ENCODE assay signal across 32 mouse cellular contexts in genomic region chr16:38407584-38407983, GRCm38 (mm10). TPM values are rescaled to one million over a fixed set of nuclear protein-coding genes. Genes with fewer than 3 reads are reported as not detected.
DNase-seq lines count a peak whose midpoint lies in the region; ATAC-seq and TF ChIP-seq lines count a peak whose summit lies in the region.
"Had no signal": no experiment of that assay in that cellular context is flagged by ENCODE, and none has a peak within 500 bp of the region (broad histone marks: within the 10 kb centered on the region; RNA-seq: fewer than 3 reads in every experiment).

No protein-coding gene starts in this region.

- ATAC-seq in hindbrain, embryonic 11.5 days (ENCODE audit: low FRiP score), result no peak
- ATAC-seq: activated CD4-positive, CD25-positive, alpha-beta regulatory T cell, adult 4 months; forebrain, postnatal 0 days; hindbrain, postnatal 0 days; lung, postnatal 0 days; midbrain, embryonic 13.5 days; Patski had no signal

- DNase-seq in testis, postnatal 10 days (ENCODE audit: low spot score), result no peak
- DNase-seq in WW6 (ENCODE audit: low read depth, low spot score), result peak; percentile 55
- no peak for DNase-seq in kidney, postnatal 14 days
- no peak for DNase-seq in kidney, adult 18-20 months
- no peak for DNase-seq in hindbrain, embryonic 11.5 days (ENCODE audit: low spot score)
- no peak for DNase-seq in hindbrain, embryonic 10.5 days (ENCODE audit: low spot score)
- DNase-seq: adrenal gland, adult 2 months; adrenal gland, postnatal 36 days; cerebellum, adult 18-20 months; cerebellum, postnatal 10 days; forebrain, postnatal 0 days; heart, adult 2 months; heart, postnatal 10 days; kidney, adult 9 months; kidney, postnatal 10 days; left cerebral cortex, postnatal 4 days; liver, postnatal 0 days; right cerebral cortex, postnatal 14 days; thymus, postnatal 14 days had no signal

- peak overlapping the region; percentile 48 for H3K4me3 ChIP-seq in testis, adult 2 months (ENCODE audit: control insufficient read depth, low read depth, low read length)
- H3K4me3 ChIP-seq in E14TG2a.4 (replicated peaks; ENCODE audit: low read length), result peak overlapping the region; percentile 5; the same call in 1 of the 2 replicates
- H3K4me3 ChIP-seq in hindbrain, embryonic 11.5 days (ENCODE audit: low read depth, low read length), result no peak overlapping the region
- H3K4me3 ChIP-seq in hindbrain, embryonic 10.5 days, result no peak overlapping the region
- H3K4me3 ChIP-seq: embryonic facial prominence, embryonic 15.5 days; forebrain, embryonic 12.5 days; heart, adult 2 months; heart, embryonic 13.5 days; hindbrain, embryonic 12.5 days; liver, embryonic 12.5 days; midbrain, embryonic 13.5 days had no signal

- H3K4me2 ChIP-seq in hindbrain, embryonic 11.5 days (replicated peaks; ENCODE audit: low read depth, low read length), result no peak overlapping the region
- H3K4me2 ChIP-seq: embryonic facial prominence, embryonic 15.5 days; forebrain, embryonic 12.5 days; heart, embryonic 13.5 days; hindbrain, embryonic 12.5 days; liver, embryonic 12.5 days; midbrain, embryonic 13.5 days had no signal

- H3K9ac ChIP-seq in hindbrain, embryonic 11.5 days (ENCODE audit: low read depth, low read length), result no peak overlapping the region
- H3K9ac ChIP-seq: embryonic facial prominence, embryonic 15.5 days; forebrain, embryonic 12.5 days; forebrain, postnatal 0 days; heart, embryonic 13.5 days; hindbrain, embryonic 12.5 days; liver, embryonic 12.5 days; liver, postnatal 0 days; midbrain, embryonic 13.5 days had no signal

- no peak overlapping the region for H3K27ac ChIP-seq in testis, adult 2 months (ENCODE audit: control insufficient read depth, insufficient read depth, low read depth, low read length)
- no peak overlapping the region for H3K27ac ChIP-seq in hindbrain, embryonic 11.5 days (ENCODE audit: low read depth, low read length)
- H3K27ac ChIP-seq in hindbrain, embryonic 10.5 days, result no peak overlapping the region
- H3K27ac ChIP-seq: embryonic facial prominence, embryonic 15.5 days; forebrain, embryonic 12.5 days; heart, adult 2 months; heart, embryonic 13.5 days; hindbrain, embryonic 12.5 days; hindbrain, postnatal 0 days; liver, embryonic 12.5 days; macrophage; midbrain, embryonic 13.5 days had no signal

- whole genome bisulfite sequencing in hindbrain, embryonic 11.5 days, result 37% methylated on average over 5 of the region's 5 CpGs
- WGBS in hindbrain, embryonic 10.5 days, result 44% methylated on average over 5 of the region's 5 CpGs

- H3K27me3 ChIP-seq in testis, adult 2 months (ENCODE audit: control insufficient read depth, insufficient read depth, low read length), result no peaks in the 10 kb centered on the region
- no peaks in the 10 kb centered on the region for H3K27me3 ChIP-seq in E14TG2a.4 (ENCODE audit: insufficient read depth, low read length)
- H3K27me3 ChIP-seq in hindbrain, embryonic 11.5 days (ENCODE audit: control insufficient read depth, insufficient read depth, low read length), result no peaks in the 10 kb centered on the region
- no peaks in the 10 kb centered on the region for H3K27me3 ChIP-seq in hindbrain, embryonic 10.5 days (ENCODE audit: insufficient read depth, poor library complexity, severe bottlenecking)
- H3K27me3 ChIP-seq: embryonic facial prominence, embryonic 15.5 days; forebrain, embryonic 12.5 days; heart, embryonic 13.5 days; hindbrain, embryonic 12.5 days; midbrain, embryonic 13.5 days; Patski had no signal

- TF ChIP-seq POLR2A in testis, adult 2 months (IDR thresholded peaks at IDR 0.05; ENCODE audit: control insufficient read depth, low read depth, low read length), result no peak; the same call in 1 of the 2 replicates

- no peaks in the 10 kb centered on the region for H3K36me3 ChIP-seq in testis, adult 2 months (ENCODE audit: control insufficient read depth, insufficient read depth, low read length)
- no peaks in the 10 kb centered on the region for H3K36me3 ChIP-seq in E14TG2a.4 (ENCODE audit: insufficient read depth, low read length)
- H3K36me3 ChIP-seq in hindbrain, embryonic 11.5 days (ENCODE audit: control insufficient read depth, insufficient read depth, low read length), result no peaks in the 10 kb centered on the region
- no peaks in the 10 kb centered on the region for H3K36me3 ChIP-seq in hindbrain, embryonic 10.5 days
- H3K36me3 ChIP-seq: embryonic facial prominence, embryonic 15.5 days; forebrain, embryonic 12.5 days; heart, embryonic 13.5 days; hindbrain, embryonic 12.5 days; liver, embryonic 12.5 days; midbrain, embryonic 13.5 days had no signal

- H3K4me1 ChIP-seq in testis, adult 2 months (ENCODE audit: control insufficient read depth, insufficient read depth, low read length), result no peaks in the 10 kb centered on the region
- H3K4me1 ChIP-seq in E14TG2a.4 (replicated peaks; ENCODE audit: low read depth, low read length), result peaks cover 40% of the 10 kb centered on the region
- H3K4me1 ChIP-seq in hindbrain, embryonic 11.5 days (replicated peaks; ENCODE audit: control insufficient read depth, insufficient read depth, low read length), result no peaks in the 10 kb centered on the region
- 0 out of 2 replicates have a peak, but pooled peaks cover 8% of the 10 kb centered on the region for H3K4me1 ChIP-seq in hindbrain, embryonic 10.5 days (replicated peaks)
- H3K4me1 ChIP-seq: embryonic facial prominence, embryonic 15.5 days; hindbrain, embryonic 12.5 days; midbrain, embryonic 13.5 days had no signal

- no peak for TF ChIP-seq CTCF in testis, adult 2 months (IDR thresholded peaks at IDR 0.05; ENCODE audit: control insufficient read depth, insufficient read depth, insufficient replicate concordance, low read depth, low read length)
- TF ChIP-seq CTCF in E14TG2a.4 (conservative IDR thresholded peaks at IDR 0.05; ENCODE audit: low read length), result no peak

- no peaks in the 10 kb centered on the region for H3K9me3 ChIP-seq in E14TG2a.4 (ENCODE audit: low read length)
- H3K9me3 ChIP-seq in hindbrain, embryonic 11.5 days (ENCODE audit: control insufficient read depth, low read length), result no peaks in the 10 kb centered on the region
- no peaks in the 10 kb centered on the region for H3K9me3 ChIP-seq in hindbrain, embryonic 10.5 days
- H3K9me3 ChIP-seq: embryonic facial prominence, embryonic 15.5 days; forebrain, embryonic 12.5 days; heart, embryonic 13.5 days; hindbrain, embryonic 12.5 days; liver, embryonic 12.5 days; midbrain, embryonic 13.5 days had no signal

RNA-seq across cellular contexts. Expression of gene Pla1a, which starts 25.4 kb away (rescaled TPM):
- polyA plus RNA-seq in testis, adult 2 months (2012; rRNA removed), result 3.7 and 4.7 TPM in 2 replicates
- polyA plus RNA-seq in hindbrain, embryonic 11.5 days (2014; fragmentation: Nextera tagmentation; extraction: Ambion mirVana), result 0.14 and 0.28 TPM in 2 replicates
- 0.10 and 0.27 TPM in 2 replicates for polyA plus RNA-seq in hindbrain, embryonic 10.5 days (2016; fragmentation: Nextera tagmentation; extraction: Ambion mirVana)
- polyA plus RNA-seq: activated CD4-positive, CD25-positive, alpha-beta regulatory T cell, adult 4 months; macrophage had no signal

RNA-seq across cellular contexts. Expression of gene Adprh, which starts 44.9 kb away (rescaled TPM):
- 19.2 and 21.7 TPM in 2 replicates for polyA plus RNA-seq in testis, adult 2 months (2012; rRNA removed)
- polyA plus RNA-seq in hindbrain, embryonic 11.5 days (2014; fragmentation: Nextera tagmentation; extraction: Ambion mirVana), result 116 and 125 TPM in 2 replicates
- 143 and 164 TPM in 2 replicates for polyA plus RNA-seq in hindbrain, embryonic 10.5 days (2016; fragmentation: Nextera tagmentation; extraction: Ambion mirVana)

RNA-seq across cellular contexts. Expression of gene Popdc2, which starts 45.6 kb away (rescaled TPM):
- polyA plus RNA-seq in testis, adult 2 months (2012; rRNA removed), result 1.4 and 2.0 TPM in 2 replicates
- polyA plus RNA-seq in hindbrain, embryonic 11.5 days (2014; fragmentation: Nextera tagmentation; extraction: Ambion mirVana), result 0.89 and 1.0 TPM in 2 replicates
- polyA plus RNA-seq in hindbrain, embryonic 10.5 days (2016; fragmentation: Nextera tagmentation; extraction: Ambion mirVana), result 0.68 and 1.6 TPM in 2 replicates
- polyA plus RNA-seq: macrophage had no signal

RNA-seq across cellular contexts. Expression of gene Cd80, which starts 47.8 kb away (rescaled TPM):
- polyA plus RNA-seq in testis, adult 2 months (2012; rRNA removed), result 0.08 and 0.10 TPM in 2 replicates
- polyA plus RNA-seq in hindbrain, embryonic 11.5 days (2014; fragmentation: Nextera tagmentation; extraction: Ambion mirVana), result 0.33 and 0.73 TPM in 2 replicates
- 0.41 and 0.52 TPM in 2 replicates for polyA plus RNA-seq in hindbrain, embryonic 10.5 days (2016; fragmentation: Nextera tagmentation; extraction: Ambion mirVana)
- polyA plus RNA-seq: adrenal gland, adult 2 months had no signal

Comparison
In these comparisons a context has a peak if more than half of its experiments do, and no peak if none do; other contexts are left out.
1. H3K4me3 ChIP-seq: peak in testis, adult 2 months (single experiment) and E14TG2a.4 (single experiment); none in hindbrain, embryonic 11.5 days (single experiment) and hindbrain, embryonic 10.5 days (single experiment).